Mouse (Mus musculus) MEL (cell line): ENCODE results near the gene Ddx49. TPM values are rescaled to one million over a fixed set of nuclear protein-coding genes. Genes with fewer than 3 reads are reported as not detected.

Experiments used
- DNase-seq: peaks from one replicate; pipeline ENCODE4 v3.0.0; 2011; ENCODE audit warnings: low read depth, low spot score
- H3K27ac ChIP-seq: 2 replicates; pipeline ENCODE4 v1.5.1; 2012; ENCODE audit warnings: low read depth, mild to moderate bottlenecking, control low read depth, low read length, moderate library complexity; ENCODE audit not compliant: control insufficient read depth
- H3K27me3 ChIP-seq, 2 experiments: fragments of 150-350 bp in 1 of 2; sonication (generic) in 1 of 2; 2 replicates each; pipeline ENCODE4 v1.6.1; 2012; ENCODE audit warnings: low read length in 2 of 2, mild to moderate bottlenecking in 2 of 2, improper control_type of control experiment in 1 of 2, moderate library complexity in 1 of 2; ENCODE audit not compliant: insufficient read depth in 2 of 2, control insufficient read depth in 1 of 2
- H3K36me3 ChIP-seq, 2 experiments: 2 replicates each; pipeline ENCODE4 v1.6.1; 2012 to 2014; ENCODE audit warnings: low read length in 2 of 2, improper control_type of control experiment in 1 of 2, inconsistent platforms in 1 of 2, mild to moderate bottlenecking in 1 of 2; ENCODE audit not compliant: insufficient read depth in 2 of 2, control insufficient read depth in 1 of 2
- H3K4me1 ChIP-seq, 2 experiments: fragments of 150-350 bp in 1 of 2; sonication (generic) in 1 of 2; 2 replicates each; pipeline ENCODE4 v1.6.1; 2012; ENCODE audit warnings: low read length in 2 of 2, improper control_type of control experiment in 1 of 2, mild to moderate bottlenecking in 1 of 2; ENCODE audit not compliant: insufficient read depth in 2 of 2, control insufficient read depth in 1 of 2
- H3K4me3 ChIP-seq, 2 experiments: fragments of 150-350 bp in 1 of 2; sonication (generic) in 1 of 2; 2 replicates each; pipeline ENCODE4 v1.5.1; 2012; ENCODE audit warnings: low read depth in 2 of 2, low read length in 2 of 2, mild to moderate bottlenecking in 2 of 2, moderate library complexity in 2 of 2, control low read depth in 1 of 2, improper control_type of control experiment in 1 of 2; ENCODE audit not compliant: control insufficient read depth in 1 of 2, insufficient read depth in 1 of 2
- H3K79me2 ChIP-seq: 2 replicates; pipeline ENCODE4 v1.6.1; 2012; ENCODE audit warnings: mild to moderate bottlenecking, low read length, moderate library complexity; ENCODE audit not compliant: control insufficient read depth, poor library complexity, insufficient read depth
- H3K9ac ChIP-seq: 2 replicates; pipeline ENCODE4 v1.6.1; 2012; ENCODE audit warnings: low read depth, mild to moderate bottlenecking, control low read depth, low read length, moderate library complexity; ENCODE audit not compliant: control insufficient read depth, poor library complexity, severe bottlenecking
- H3K9me3 ChIP-seq: fragments of 150-350 bp; sonication (generic); replicated peaks from 2 replicates; pipeline ENCODE4 v1.6.1; 2012; ENCODE audit warnings: mild to moderate bottlenecking, low read length, improper control_type of control experiment, moderate library complexity; ENCODE audit not compliant: insufficient read depth
- CHD1 ChIP-seq: IDR thresholded peaks from 2 replicates; pipeline ENCODE4 v1.6.1; 2012; ENCODE audit warnings: low read depth, mild to moderate bottlenecking, inconsistent platforms, low read length, improper control_type of control experiment
- CTCF ChIP-seq, 3 experiments: IDR thresholded peaks in 2 of 3; conservative IDR thresholded peaks in 1 of 3; 2 replicates each; pipeline ENCODE4 v1.5.1; 2011 to 2012; ENCODE audit warnings: low read length in 3 of 3, low read depth in 2 of 3, mild to moderate bottlenecking in 2 of 3, improper control_type of control experiment in 1 of 3, inconsistent platforms in 1 of 3, mixed read lengths in 1 of 3, moderate library complexity in 1 of 3; ENCODE audit not compliant: control insufficient read depth in 1 of 3, insufficient read depth in 1 of 3, poor library complexity in 1 of 3, severe bottlenecking in 1 of 3
- ELF1 ChIP-seq: IDR thresholded peaks from 2 replicates; pipeline ENCODE4 v1.6.1; 2014; ENCODE audit warnings: low read depth, mild to moderate bottlenecking, inconsistent platforms, low read length, improper control_type of control experiment, moderate library complexity
- ETS1 ChIP-seq: IDR thresholded peaks from 2 replicates; pipeline ENCODE4 v1.6.1; 2012; ENCODE audit warnings: low read depth, mild to moderate bottlenecking, inconsistent platforms, low read length, improper control_type of control experiment, moderate library complexity
- GABPA ChIP-seq: IDR thresholded peaks from 2 replicates; pipeline ENCODE4 v1.6.1; 2012; ENCODE audit warnings: low read depth, mild to moderate bottlenecking, inconsistent platforms, low read length, improper control_type of control experiment, moderate library complexity
- HCFC1 ChIP-seq: IDR thresholded peaks from 2 replicates; pipeline ENCODE4 v1.6.1; 2012; ENCODE audit warnings: low read depth, mild to moderate bottlenecking, inconsistent platforms, low read length, improper control_type of control experiment, moderate library complexity
- JUND ChIP-seq: IDR thresholded peaks from 2 replicates; pipeline ENCODE4 v1.6.1; 2011; ENCODE audit warnings: low read depth, mild to moderate bottlenecking, improper control_type of control experiment, low read length
- KAT2A ChIP-seq: conservative IDR thresholded peaks from 2 replicates; pipeline ENCODE4 v1.6.1; 2012; ENCODE audit warnings: low read depth, low read length, improper control_type of control experiment, inconsistent platforms
- MAFK ChIP-seq: IDR thresholded peaks from 2 replicates; pipeline ENCODE4 v1.6.1; 2011; ENCODE audit warnings: low read depth, mild to moderate bottlenecking, low read length, improper control_type of control experiment, borderline replicate concordance
- MEF2A ChIP-seq: IDR thresholded peaks from 2 replicates; pipeline ENCODE4 v1.6.1; 2014; ENCODE audit warnings: low read depth, mild to moderate bottlenecking, inconsistent platforms, low read length, improper control_type of control experiment; ENCODE audit not compliant: poor library complexity, insufficient replicate concordance, severe bottlenecking; ENCODE audit errors: extremely low read depth
- MYB ChIP-seq: IDR thresholded peaks from 2 replicates; pipeline ENCODE4 v1.6.1; 2011; ENCODE audit warnings: mild to moderate bottlenecking, low read depth, low read length, improper control_type of control experiment
- POLR2A ChIP-seq, 2 experiments: IDR thresholded peaks; 2 replicates each; pipeline ENCODE4 v1.6.1; 2011 to 2012; ENCODE audit warnings: low read length in 2 of 2, mild to moderate bottlenecking in 2 of 2, control low read depth in 1 of 2, improper control_type of control experiment in 1 of 2, low read depth in 1 of 2, moderate library complexity in 1 of 2; ENCODE audit not compliant: control insufficient read depth in 1 of 2, insufficient read depth in 1 of 2, poor library complexity in 1 of 2
- POLR2AphosphoS5 ChIP-seq: IDR thresholded peaks from 2 replicates; pipeline ENCODE4 v1.6.1; 2012; ENCODE audit warnings: low read depth, borderline replicate concordance, mild to moderate bottlenecking, inconsistent platforms, low read length, moderate library complexity, mixed read lengths
- RAD21 ChIP-seq: IDR thresholded peaks from 2 replicates; pipeline ENCODE4 v1.6.1; 2011; ENCODE audit warnings: mild to moderate bottlenecking, low read depth, low read length, improper control_type of control experiment
- SIN3A ChIP-seq: IDR thresholded peaks from 2 replicates; pipeline ENCODE4 v1.6.1; 2012; ENCODE audit warnings: low read length, improper control_type of control experiment, inconsistent platforms
- SMC3 ChIP-seq: IDR thresholded peaks from 2 replicates; pipeline ENCODE4 v1.6.1; 2011; ENCODE audit warnings: low read depth, low read length, improper control_type of control experiment
- TAL1 ChIP-seq: IDR thresholded peaks from 2 replicates; pipeline ENCODE4 v1.6.1; 2012; ENCODE audit warnings: mild to moderate bottlenecking, inconsistent platforms, low read length, moderate library complexity, mixed read lengths
- TCF12 ChIP-seq: IDR thresholded peaks from 2 replicates; pipeline ENCODE4 v1.6.1; 2014; ENCODE audit warnings: low read depth, mild to moderate bottlenecking, inconsistent platforms, low read length, improper control_type of control experiment, moderate library complexity
- UBTF ChIP-seq: IDR thresholded peaks from 2 replicates; pipeline ENCODE4 v1.6.1; 2012; ENCODE audit warnings: low read depth, mild to moderate bottlenecking, inconsistent platforms, low read length, improper control_type of control experiment, moderate library complexity, borderline replicate concordance; ENCODE audit not compliant: insufficient read depth
- USF1 ChIP-seq: IDR thresholded peaks from 2 replicates; pipeline ENCODE4 v1.6.1; 2014; ENCODE audit warnings: low read depth, mild to moderate bottlenecking, inconsistent platforms, low read length, improper control_type of control experiment, moderate library complexity
- ZC3H11A ChIP-seq: IDR thresholded peaks from 2 replicates; pipeline ENCODE4 v1.6.1; 2012; ENCODE audit warnings: low read depth, mild to moderate bottlenecking, inconsistent platforms, low read length, improper control_type of control experiment
- ZKSCAN1 ChIP-seq: IDR thresholded peaks from 2 replicates; pipeline ENCODE4 v1.6.1; 2012; ENCODE audit warnings: low read depth, mild to moderate bottlenecking, inconsistent platforms, low read length, improper control_type of control experiment, moderate library complexity
- ZMIZ1 ChIP-seq: IDR thresholded peaks from 2 replicates; pipeline ENCODE4 v1.6.1; 2012; ENCODE audit warnings: low read depth, mild to moderate bottlenecking, inconsistent platforms, low read length, improper control_type of control experiment, moderate library complexity
- ZNF384 ChIP-seq: IDR thresholded peaks from 2 replicates; pipeline ENCODE4 v1.6.1; 2012; ENCODE audit warnings: low read depth, mild to moderate bottlenecking, inconsistent platforms, low read length, improper control_type of control experiment
- polyA plus RNA-seq, 2 experiments: library from polyadenylated mRNA; stranded (reverse) in 1 of 2; unstranded in 1 of 2; fragments of >175 nt in 1 of 2; fragments of >200 nt in 1 of 2; gene quantifications; 2 replicates each; pipeline versions ENCODE4 v1.2.1 to v1.2.4; 2012; ENCODE audit warnings: low replicate concordance in 2 of 2, low read depth in 1 of 2; ENCODE audit not compliant: insufficient read length in 2 of 2, insufficient read depth in 1 of 2, missing spikeins in 1 of 2
- total RNA-seq: library from RNA; depleted of rRNA; stranded (reverse); fragments of 300-350 nt; gene quantifications from 2 replicates; pipeline ENCODE4 v1.2.3, GENCODE M21; 2012

The Ddx49 gene
- total and polyA plus RNA-seq, 3 experiments = 102 to 116 TPM; not detected in 1

DNA sequence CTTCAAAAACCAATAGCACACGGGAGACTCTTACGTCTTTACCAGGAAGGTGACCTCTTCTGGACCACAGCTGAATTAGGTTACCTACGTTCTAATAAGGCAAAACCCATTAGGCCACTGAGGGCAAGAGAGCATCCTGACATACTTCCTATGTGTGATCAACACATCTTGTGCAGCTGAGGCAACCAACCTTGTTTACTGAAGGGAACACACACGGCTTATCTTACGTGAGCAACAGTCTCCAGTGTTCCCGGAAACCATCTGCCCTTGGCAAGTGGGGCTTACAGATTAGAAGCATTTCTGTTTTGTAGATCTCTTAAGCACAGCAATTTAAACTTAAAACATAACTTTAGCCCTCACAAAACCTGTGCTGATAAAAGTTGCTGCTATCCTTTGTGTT is 25.2 kb upstream of the Ddx49 start (continued):
- 0 out of 2 replicates have a peak, but pooled peaks have one; percentile 32 for TF ChIP-seq ZKSCAN1
- peak; percentile 96 for TF ChIP-seq SIN3A
- no peak; the same call in 1 of the 2 replicates for TF ChIP-seq SMC3
- peak; percentile 62; the same call in 1 of the 2 replicates for TF ChIP-seq MYB
- no peak for TF ChIP-seq UBTF
- TF ChIP-seq ZC3H11A = peak; percentile 20; the same call in 1 of the 2 replicates
- no peak for TF ChIP-seq POLR2AphosphoS5
- no peak for TF ChIP-seq CHD1
- TF ChIP-seq KAT2A = no peak; the same call in 1 of the 2 replicates
- peak; percentile 99 for TF ChIP-seq TCF12
- TF ChIP-seq GABPA = no peak
- 0 out of 2 replicates have a peak, but pooled peaks have one; percentile 59 for TF ChIP-seq JUND
- peak; percentile 96 for TF ChIP-seq TAL1
- peak; percentile 23; the same call in 1 of the 2 replicates for TF ChIP-seq ZNF384
- TF ChIP-seq ZMIZ1 = no peak; the same call in 1 of the 2 replicates
- 0 out of 2 replicates have a peak, but pooled peaks have one; percentile 42 for TF ChIP-seq USF1
- no peak; the same call in 1 of the 2 replicates for TF ChIP-seq MAFK
- TF ChIP-seq MEF2A = no peak
- no peak for TF ChIP-seq RAD21
- peak; percentile 74 for TF ChIP-seq HCFC1
- TF ChIP-seq ELF1 = peak; percentile 83
- no peak for TF ChIP-seq POLR2A (IDR thresholded peaks at IDR 0.05; ENCODE audit: control insufficient read depth in 1 of 2, insufficient read depth in 1 of 2, low read depth in 1 of 2, low read length in 2 of 2, poor library complexity in 1 of 2)

DNA sequence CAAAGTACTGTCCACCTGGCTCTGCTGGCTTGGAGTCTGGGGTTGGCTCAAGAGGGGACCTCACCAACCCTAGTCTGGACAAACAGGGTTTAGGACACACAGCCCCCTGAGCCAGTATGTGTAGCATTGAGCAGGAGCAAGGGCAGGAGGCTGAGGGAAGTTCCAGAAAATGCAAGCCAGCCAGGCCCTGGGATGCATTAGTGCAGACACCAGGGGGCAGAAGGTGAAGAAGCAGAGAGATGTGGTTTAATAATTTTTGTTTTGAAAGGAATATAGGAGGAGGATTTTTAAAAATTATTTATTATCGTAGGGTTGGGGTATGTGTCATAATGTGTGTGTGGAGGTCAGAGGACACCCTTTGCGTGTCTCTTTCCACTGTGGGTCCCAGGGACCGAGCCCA is 21.4 kb upstream of the Ddx49 start:
- no peaks in the 10 kb centered on the region for H3K79me2 ChIP-seq
- H3K9ac ChIP-seq = no peak overlapping the region
- no peaks in the 10 kb centered on the region for H3K9me3 ChIP-seq
- no peak for DNase-seq
- H3K27ac ChIP-seq = no peak overlapping the region
- H3K36me3 ChIP-seq = peaks cover 0 to 3% of the 10 kb centered on the region in 2 experiments; a peak in 3 of 4 replicates
- TF ChIP-seq CTCF (IDR thresholded peaks at IDR 0.05 in 2 of 3, conservative IDR thresholded peaks at IDR 0.05 in 1 of 3; ENCODE audit: control insufficient read depth in 1 of 3, insufficient read depth in 1 of 3, low read depth in 2 of 3, low read length in 3 of 3, poor library complexity in 1 of 3, severe bottlenecking in 1 of 3) = peak in 2 of 3 experiments; percentile 22 to 38; a peak in 2 of 6 replicates
- no peak for TF ChIP-seq ZC3H11A
- no peak for TF ChIP-seq ETS1
- no peak for TF ChIP-seq USF1
- TF ChIP-seq RAD21 = peak; percentile 16
- TF ChIP-seq SMC3 = peak; percentile 46
- H3K4me3 ChIP-seq = no peak overlapping the region
- H3K27me3 ChIP-seq = no peaks in the 10 kb centered on the region
- H3K4me1 ChIP-seq = peaks cover 4 to 9% of the 10 kb centered on the region in 2 experiments
